Mouse (Mus musculus): ENCODE measurements around the gene Rnf144a. TPM values are rescaled to one million over a fixed set of nuclear protein-coding genes. Genes with fewer than 3 reads are reported as not detected.

The Rnf144a gene
- polyA plus RNA-seq, 1 experiment from 2014 or later, result 49.5 TPM

- Histone ChIP-seq H3K27ac (ENCODE audit: low read length) (peak overlapping the region; percentile 57), H3K9me3 (ENCODE audit: control insufficient read depth, low read length) (no peaks in the 10 kb centered on the region)
- 69% methylated on average over 4 of the region's 4 CpGs for WGBS
These were observed 48.7 kb downstream of the Rnf144a start for GRCm38 (mm10) chr12:26366372-26366771.

GRCm38 (mm10) chr12:26365531-26366315 is 49.3 kb downstream of the Rnf144a start:
- peaks cover 35% of the 10 kb centered on the region for H3K4me1 ChIP-seq (replicated peaks; ENCODE audit: control insufficient read depth, insufficient read depth, low read length)
- no peaks in the 10 kb centered on the region for H3K9me3 ChIP-seq (ENCODE audit: control insufficient read depth, low read length)
- WGBS, result 58% methylated on average over 3 of the region's 3 CpGs
- H3K4me2 ChIP-seq (ENCODE audit: low read depth, low read length), result no peak overlapping the region
- H3K36me3 ChIP-seq (ENCODE audit: control insufficient read depth, insufficient read depth, low read length), result no peaks in the 10 kb centered on the region
- H3K27ac ChIP-seq (ENCODE audit: low read length), result peak overlapping the region; percentile 57
- peak; percentile 77 for ATAC-seq (ENCODE audit: low read depth)
- no peak overlapping the region for H3K4me3 ChIP-seq (ENCODE audit: low read length)
- H3K27me3 ChIP-seq (ENCODE audit: control insufficient read depth, insufficient read depth, low read depth, low read length), result no peaks in the 10 kb centered on the region
- no peak overlapping the region for H3K9ac ChIP-seq (ENCODE audit: low read length)

More at GRCm38 (mm10) chr12:26366372-26366771, 48.7 kb downstream of the Rnf144a start:
- H3K9ac ChIP-seq (ENCODE audit: low read length), result no peak overlapping the region
- peaks cover 32% of the 10 kb centered on the region for H3K4me1 ChIP-seq (replicated peaks; ENCODE audit: control insufficient read depth, insufficient read depth, low read length)
- H3K27me3 ChIP-seq (ENCODE audit: control insufficient read depth, insufficient read depth, low read depth, low read length), result no peaks in the 10 kb centered on the region
- H3K4me2 ChIP-seq (ENCODE audit: low read depth, low read length), result no peak overlapping the region
- H3K4me3 ChIP-seq (ENCODE audit: low read length), result no peak overlapping the region
- H3K36me3 ChIP-seq (ENCODE audit: control insufficient read depth, insufficient read depth, low read length), result no peaks in the 10 kb centered on the region
- peak; percentile 59 for ATAC-seq (ENCODE audit: low read depth)

GRCm38 (mm10) chr12:26364822-26365221 is 50.2 kb downstream of the Rnf144a start:
- H3K4me2 ChIP-seq (ENCODE audit: low read depth, low read length), result no peak overlapping the region
- no peak for ATAC-seq (ENCODE audit: low read depth)
- no peak overlapping the region; the same call in 1 of the 2 replicates for H3K27ac ChIP-seq (ENCODE audit: low read length)
- H3K27me3 ChIP-seq (ENCODE audit: control insufficient read depth, insufficient read depth, low read depth, low read length), result no peaks in the 10 kb centered on the region
- H3K9me3 ChIP-seq (ENCODE audit: control insufficient read depth, low read length), result no peaks in the 10 kb centered on the region
- no peaks in the 10 kb centered on the region for H3K36me3 ChIP-seq (ENCODE audit: control insufficient read depth, insufficient read depth, low read length)
- H3K9ac ChIP-seq (ENCODE audit: low read length), result no peak overlapping the region
- H3K4me1 ChIP-seq (replicated peaks; ENCODE audit: control insufficient read depth, insufficient read depth, low read length), result peaks cover 37% of the 10 kb centered on the region
- no peak overlapping the region for H3K4me3 ChIP-seq (ENCODE audit: low read length)
- 70% methylated on average over 5 of the region's 5 CpGs for WGBS

- Histone ChIP-seq H3K36me3 (ENCODE audit: control insufficient read depth, insufficient read depth, low read length) (no peaks in the 10 kb centered on the region), H3K4me1 (replicated peaks; ENCODE audit: control insufficient read depth, insufficient read depth, low read length) (peaks cover 32% of the 10 kb centered on the region), H3K4me3 (ENCODE audit: low read length) (no peak overlapping the region), H3K9ac (ENCODE audit: low read length) (no peak overlapping the region), H3K27me3 (ENCODE audit: control insufficient read depth, insufficient read depth, low read depth, low read length) (no peaks in the 10 kb centered on the region), H3K27ac (ENCODE audit: low read length) (peak overlapping the region; percentile 74), H3K4me2 (ENCODE audit: low read depth, low read length) (no peak overlapping the region), H3K9me3 (ENCODE audit: control insufficient read depth, low read length) (no peaks in the 10 kb centered on the region)
- 57% methylated on average over 10 of the region's 10 CpGs for WGBS
- ATAC-seq (ENCODE audit: low read depth), result peak; percentile 59
These were observed 54.0 kb downstream of the Rnf144a start for GRCm38 (mm10) chr12:26360946-26361523.

- peak; percentile 30 for ATAC-seq (ENCODE audit: low read depth)
- 51% methylated on average over 5 of the region's 5 CpGs for WGBS
- H3K36me3 ChIP-seq (ENCODE audit: control insufficient read depth, insufficient read depth, low read length), result no peaks in the 10 kb centered on the region
- H3K9me3 ChIP-seq (ENCODE audit: control insufficient read depth, low read length), result no peaks in the 10 kb centered on the region
- no peaks in the 10 kb centered on the region for H3K27me3 ChIP-seq (ENCODE audit: control insufficient read depth, insufficient read depth, low read depth, low read length)
- peaks cover 23% of the 10 kb centered on the region for H3K4me1 ChIP-seq (replicated peaks; ENCODE audit: control insufficient read depth, insufficient read depth, low read length)
- no peak overlapping the region for H3K27ac ChIP-seq (ENCODE audit: low read length)
- no peak overlapping the region for H3K9ac ChIP-seq (ENCODE audit: low read length)
- no peak overlapping the region for H3K4me3 ChIP-seq (ENCODE audit: low read length)
- no peak overlapping the region for H3K4me2 ChIP-seq (ENCODE audit: low read depth, low read length)
These were observed 55.2 kb downstream of the Rnf144a start for GRCm38 (mm10) chr12:26359817-26360216.

GRCm38 (mm10) chr12:26359241-26359640 is 55.8 kb downstream of the Rnf144a start:
- Histone ChIP-seq H3K27me3 (ENCODE audit: control insufficient read depth, insufficient read depth, low read depth, low read length) (no peaks in the 10 kb centered on the region), H3K9me3 (ENCODE audit: control insufficient read depth, low read length) (no peaks in the 10 kb centered on the region), H3K4me1 (replicated peaks; ENCODE audit: control insufficient read depth, insufficient read depth, low read length) (peaks cover 18% of the 10 kb centered on the region), H3K4me2 (ENCODE audit: low read depth, low read length) (no peak overlapping the region), H3K36me3 (ENCODE audit: control insufficient read depth, insufficient read depth, low read length) (no peaks in the 10 kb centered on the region), H3K4me3 (ENCODE audit: low read length) (no peak overlapping the region), H3K27ac (ENCODE audit: low read length) (no peak overlapping the region), H3K9ac (ENCODE audit: low read length) (no peak overlapping the region)
- WGBS, result 93% methylated on average over 2 of the region's 2 CpGs
- no peak for ATAC-seq (ENCODE audit: low read depth)

GRCm38 (mm10) chr12:26357246-26357645 is 57.8 kb downstream of the Rnf144a start:
- Histone ChIP-seq H3K27ac (ENCODE audit: low read length) (no peak overlapping the region; the same call in 1 of the 2 replicates), H3K9ac (ENCODE audit: low read length) (no peak overlapping the region), H3K4me2 (ENCODE audit: low read depth, low read length) (no peak overlapping the region), H3K4me1 (replicated peaks; ENCODE audit: control insufficient read depth, insufficient read depth, low read length) (peaks cover 14% of the 10 kb centered on the region), H3K36me3 (ENCODE audit: control insufficient read depth, insufficient read depth, low read length) (no peaks in the 10 kb centered on the region), H3K9me3 (ENCODE audit: control insufficient read depth, low read length) (no peaks in the 10 kb centered on the region), H3K27me3 (ENCODE audit: control insufficient read depth, insufficient read depth, low read depth, low read length) (no peaks in the 10 kb centered on the region), H3K4me3 (ENCODE audit: low read length) (no peak overlapping the region)
- 92% methylated on average over 4 of the region's 4 CpGs for WGBS
- no peak for ATAC-seq (ENCODE audit: low read depth)

GRCm38 (mm10) chr12:26356191-26356590 is 58.9 kb downstream of the Rnf144a start:
- ATAC-seq (ENCODE audit: low read depth), result peak; percentile 63
- H3K4me2 ChIP-seq (ENCODE audit: low read depth, low read length), result no peak overlapping the region
- 43% methylated on average over 7 of the region's 7 CpGs for WGBS

GRCm38 (mm10) chr12:26351321-26351720 is 63.7 kb downstream of the Rnf144a start:
- no peak overlapping the region for H3K4me2 ChIP-seq (ENCODE audit: low read depth, low read length)
- no peak overlapping the region for H3K9ac ChIP-seq (ENCODE audit: low read length)
- 61% methylated on average over 3 of the region's 3 CpGs for WGBS
- no peaks in the 10 kb centered on the region for H3K9me3 ChIP-seq (ENCODE audit: control insufficient read depth, low read length)
- no peaks in the 10 kb centered on the region for H3K27me3 ChIP-seq (ENCODE audit: control insufficient read depth, insufficient read depth, low read depth, low read length)
- H3K27ac ChIP-seq (ENCODE audit: low read length), result peak overlapping the region; percentile 57
- ATAC-seq (ENCODE audit: low read depth), result no peak
- H3K4me3 ChIP-seq (ENCODE audit: low read length), result no peak overlapping the region
- H3K36me3 ChIP-seq (ENCODE audit: control insufficient read depth, insufficient read depth, low read length), result no peaks in the 10 kb centered on the region
- peaks cover 13% of the 10 kb centered on the region for H3K4me1 ChIP-seq (replicated peaks; ENCODE audit: control insufficient read depth, insufficient read depth, low read length)

More at GRCm38 (mm10) chr12:26356191-26356590, 58.9 kb downstream of the Rnf144a start:
- Histone ChIP-seq H3K27ac (ENCODE audit: low read length) (no peak overlapping the region; the same call in 1 of the 2 replicates), H3K9me3 (ENCODE audit: control insufficient read depth, low read length) (no peaks in the 10 kb centered on the region), H3K27me3 (ENCODE audit: control insufficient read depth, insufficient read depth, low read depth, low read length) (no peaks in the 10 kb centered on the region), H3K4me3 (ENCODE audit: low read length) (no peak overlapping the region), H3K4me1 (replicated peaks; ENCODE audit: control insufficient read depth, insufficient read depth, low read length) (peaks cover 18% of the 10 kb centered on the region), H3K9ac (ENCODE audit: low read length) (no peak overlapping the region), H3K36me3 (ENCODE audit: control insufficient read depth, insufficient read depth, low read length) (no peaks in the 10 kb centered on the region)
